Mouse (Mus musculus): Measurements from ENCODE around the gene Trim33.

GRCm38 (mm10) chr3:103246627-103247260, 32.3 kb upstream of the Trim33 start:
- no peak for TF ChIP-seq CTCF (IDR thresholded peaks at IDR 0.05; ENCODE audit: low read depth)
- TF ChIP-seq EP300 (IDR thresholded peaks at IDR 0.05; ENCODE audit: low read depth) = no peak
